Comparison of ENCODE assay signal across 24 mouse cellular contexts in genomic region chr2:48513848-48514247, GRCm38 (mm10).
"Had no signal": no experiment of that assay in that cellular context is flagged by ENCODE, and none has a peak within 500 bp of the region (broad histone marks: within the 10 kb centered on the region; RNA-seq: fewer than 3 reads in every experiment).

No protein-coding gene starts in this region.

- H3K9me3 ChIP-seq: neural tube, embryonic 12.5 days; neural tube, embryonic 15.5 days; stomach, embryonic 15.5 days had no signal

- H3K27me3 ChIP-seq: megakaryocyte, embryonic 14.5 days; neural tube, embryonic 12.5 days; neural tube, embryonic 15.5 days; stomach, embryonic 15.5 days had no signal

- DNase-seq: kidney, adult 18-20 months; kidney, adult 9 months; layer of hippocampus, postnatal 36 days; liver, postnatal 0 days; lung, embryonic 14.5 days; midbrain, embryonic 14.5 days; retina, postnatal 1 day; right cerebral cortex, postnatal 25 days; spleen, adult 18-20 months; thymus, adult 18-20 months; thymus, postnatal 25 days had no signal

- ATAC-seq: inflammation-experienced regulatory T-cells, adult 6 months; intestine, embryonic 16.5 days; liver, postnatal 0 days; lung, postnatal 0 days had no signal

- H3K36me3 ChIP-seq: neural tube, embryonic 12.5 days; neural tube, embryonic 15.5 days; stomach, embryonic 15.5 days had no signal

- H3K4me3 ChIP-seq: left cerebral cortex, adult 2 months; megakaryocyte, embryonic 14.5 days; neural tube, embryonic 12.5 days; neural tube, embryonic 15.5 days; stomach, embryonic 15.5 days had no signal

- H3K9ac ChIP-seq: liver, embryonic 14.5 days; liver, postnatal 0 days; lung, embryonic 14.5 days; neural tube, embryonic 12.5 days; neural tube, embryonic 15.5 days; stomach, embryonic 15.5 days had no signal

- H3K4me2 ChIP-seq: liver, embryonic 11.5 days; lung, embryonic 14.5 days; midbrain, embryonic 11.5 days; neural tube, embryonic 12.5 days; neural tube, embryonic 15.5 days; stomach, embryonic 15.5 days had no signal

- H3K4me1 ChIP-seq: megakaryocyte, embryonic 14.5 days; neural tube, embryonic 12.5 days; neural tube, embryonic 15.5 days; stomach, embryonic 15.5 days had no signal

- H3K27ac ChIP-seq: kidney, postnatal 0 days; left cerebral cortex, adult 2 months; liver, embryonic 14.5 days; macrophage; neural tube, embryonic 12.5 days; neural tube, embryonic 15.5 days; stomach, embryonic 15.5 days had no signal
